Mouse (Mus musculus): ENCODE measurements around the gene Tead4.

Gene Tead4

DNA sequence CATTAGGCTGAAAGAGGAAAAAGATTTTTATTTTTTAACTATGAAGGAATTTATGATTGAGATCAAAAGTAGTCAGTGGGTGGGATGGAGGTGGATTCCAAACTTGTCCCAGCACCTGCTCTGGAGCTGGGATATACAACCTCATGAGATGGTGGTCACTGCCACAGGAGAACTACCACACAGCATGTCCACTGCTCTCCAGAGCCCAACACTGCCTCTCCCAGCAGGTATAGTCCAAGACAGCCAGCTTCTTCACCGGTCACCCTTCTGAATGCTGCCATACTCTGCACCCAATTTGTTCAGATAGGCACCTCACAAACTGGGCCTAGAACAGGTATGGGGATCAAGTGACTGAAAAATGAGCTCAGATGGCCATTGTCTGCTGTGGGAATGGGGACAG is 121.0 kb downstream of the Tead4 start:
- intact Hi-C loops (cut with DNase I) = no loop called here

DNA sequence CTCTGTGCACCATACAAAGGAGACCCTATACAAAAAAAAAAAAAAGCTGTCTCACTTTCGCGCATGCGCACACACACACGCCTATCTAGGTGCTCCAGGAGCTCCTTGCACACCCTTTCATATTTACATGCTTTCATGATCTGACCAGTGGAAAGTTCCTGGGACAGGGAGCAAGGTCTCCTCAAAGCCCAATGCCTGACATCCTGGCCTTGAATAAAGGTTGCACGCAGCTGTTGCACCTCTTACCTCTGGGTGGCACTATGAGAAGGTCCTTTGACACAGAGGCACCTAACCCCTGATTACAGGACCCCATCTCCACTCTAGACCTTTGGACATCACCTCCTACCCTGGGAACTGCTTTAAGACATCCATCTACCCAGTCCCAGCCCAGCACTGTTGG is 121.4 kb downstream of the Tead4 start:
- intact Hi-C loops (cut with DNase I) = no loop called here

DNA sequence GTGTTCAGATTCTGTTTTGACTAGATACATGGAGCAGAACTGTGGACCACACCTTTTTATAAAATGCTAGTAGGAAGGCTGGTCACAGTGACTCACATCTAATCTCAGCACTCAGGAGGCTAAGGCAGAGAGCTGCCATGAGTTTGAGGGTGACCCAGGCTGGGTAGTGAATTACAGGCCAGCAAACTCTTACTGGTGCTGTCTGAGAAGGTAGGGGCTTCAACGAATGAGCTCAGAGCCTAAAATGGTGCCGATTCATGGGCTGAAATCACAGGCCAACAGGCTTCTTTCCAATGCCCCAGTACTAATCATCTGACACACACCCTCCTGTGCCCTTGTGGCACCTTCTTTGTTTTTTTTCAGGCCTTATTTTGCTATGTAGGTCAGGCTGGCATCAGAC is 121.9 kb downstream of the Tead4 start:
- intact Hi-C loops (cut with DNase I) = no loop called here

All from adrenal gland (tissue).